Mouse (Mus musculus) gonadal fat pad, adult 2 months (tissue): ENCODE data around the gene Ifne. TPM values are rescaled to one million over a fixed set of nuclear protein-coding genes. Genes with fewer than 3 reads are reported as not detected.
"Not testable (repeated sequence)": the region's sequence is repeated elsewhere in the genome, so short reads cannot be mapped to it uniquely, and the experiment has no call there.

ENCODE experiments used
- DNase-seq: peaks from one replicate; pipeline ENCODE4 v3.0.0-alpha.2; 2012; ENCODE audit warnings: low read depth
- polyA plus RNA-seq: library from polyadenylated mRNA; depleted of rRNA; stranded (reverse); fragments of >200 nt; gene quantifications from 2 replicates; pipeline ENCODE4 v1.2.3, GENCODE M21; 2012; rRNA removed

Gene Ifne
- polyA plus RNA-seq, 1 experiment, result not detected

GRCm38 (mm10) chr4:88867926-88868911, 11.8 kb downstream of the Ifne start:
- DNase-seq, result no peak

GRCm38 (mm10) chr4:88867366-88867925, 12.6 kb downstream of the Ifne start:
- no peak for DNase-seq

GRCm38 (mm10) chr4:88865011-88865569, 14.9 kb downstream of the Ifne start:
- DNase-seq, result no peak

- DNase-seq, result no peak
Measured at GRCm38 (mm10) chr4:88864599-88864998, 15.4 kb downstream of the Ifne start.

GRCm38 (mm10) chr4:88863309-88863708, 16.7 kb downstream of the Ifne start:
- DNase-seq, result no peak

- no peak for DNase-seq
Measured at GRCm38 (mm10) chr4:88859214-88859613, 20.8 kb downstream of the Ifne start.

- DNase-seq, result no peak
Measured at GRCm38 (mm10) chr4:88851026-88851763, 28.8 kb downstream of the Ifne start.

- DNase-seq, result no peak
Measured at GRCm38 (mm10) chr4:88849698-88850097, 30.3 kb downstream of the Ifne start, which contains the start of gene Ifna1. Gene Ifna1 (plus strand): TSS chr4:88850087.

- DNase-seq, result no peak
Measured at GRCm38 (mm10) chr4:88845334-88845733, 34.7 kb downstream of the Ifne start.

- DNase-seq, result no peak
Measured at GRCm38 (mm10) chr4:88841438-88841911, 38.5 kb downstream of the Ifne start, which contains the start of gene Ifna4. Gene Ifna4 (plus strand): TSS chr4:88841861.

- no peak for DNase-seq
Measured at GRCm38 (mm10) chr4:88840058-88840457, 39.9 kb downstream of the Ifne start.

- DNase-seq, result no peak
Measured at GRCm38 (mm10) chr4:88838828-88839227, 41.2 kb downstream of the Ifne start.

- not testable (repeated sequence) for DNase-seq
Measured at GRCm38 (mm10) chr4:88835225-88835624, 44.8 kb downstream of the Ifne start, which contains the start of gene Ifna5. Gene Ifna5 (plus strand): TSS chr4:88835525.

- no peak for DNase-seq
Measured at GRCm38 (mm10) chr4:88830523-88830922, 49.5 kb downstream of the Ifne start.

Other genes with a start within 250 kb of the Ifne start
- not detected in 2 replicates for gene C87499, start 245.8 kb downstream of the Ifne start, polyA plus RNA-seq
- gene Ifna13, start 235.7 kb downstream of the Ifne start, polyA plus RNA-seq, result not detected in 2 replicates
- gene Ifna16, start 203.3 kb downstream of the Ifne start, polyA plus RNA-seq, result not detected in 2 replicates
- gene Ifna2, start 196.3 kb downstream of the Ifne start, polyA plus RNA-seq, result not detected in 2 replicates
- gene Ifnab, start 188.8 kb downstream of the Ifne start, polyA plus RNA-seq, result not detected in 2 replicates
- 0.84 and 0.86 TPM in 2 replicates for gene Gm26566, start 158.4 kb downstream of the Ifne start, polyA plus RNA-seq
- gene Klhl9, start 157.7 kb downstream of the Ifne start, polyA plus RNA-seq, result 14.9 and 20.2 TPM in 2 replicates
- 0.35 TPM in 1 of 2 replicates, not detected in the other for gene Gm13271, start 125.3 kb downstream of the Ifne start, polyA plus RNA-seq
- not detected in 2 replicates for gene Gm13283, start 120.1 kb downstream of the Ifne start, polyA plus RNA-seq
- gene Gm13290, start 106.4 kb downstream of the Ifne start, polyA plus RNA-seq, result not detected in 2 replicates
- not detected in 2 replicates for gene Gm13289, start 103.3 kb downstream of the Ifne start, polyA plus RNA-seq
- not detected in 2 replicates for gene Gm13272, start 100.4 kb downstream of the Ifne start, polyA plus RNA-seq
- 0.07 TPM in 1 of 2 replicates, not detected in the other for gene Ifnz, start 98.1 kb downstream of the Ifne start, polyA plus RNA-seq
- not detected in 2 replicates for gene Gm13276, start 94.5 kb downstream of the Ifne start, polyA plus RNA-seq
- not detected in 2 replicates for gene Gm13277, start 91.6 kb downstream of the Ifne start, polyA plus RNA-seq
- not detected in 2 replicates for gene Gm13278, start 88.7 kb downstream of the Ifne start, polyA plus RNA-seq
- not detected in 2 replicates for gene Gm13275, start 85.7 kb downstream of the Ifne start, polyA plus RNA-seq
- not detected in 2 replicates for gene Gm13279, start 82.8 kb downstream of the Ifne start, polyA plus RNA-seq
- not detected in 2 replicates for gene Gm13285, start 80.5 kb downstream of the Ifne start, polyA plus RNA-seq
- gene Gm13287, start 76.9 kb downstream of the Ifne start, polyA plus RNA-seq, result not detected in 2 replicates
- gene Gm13288, start 74.7 kb downstream of the Ifne start, polyA plus RNA-seq, result not detected in 2 replicates
- not detected in 2 replicates for gene Ifna7, start 64.0 kb downstream of the Ifne start, polyA plus RNA-seq
- not detected in 2 replicates for gene Ifna11, start 60.2 kb downstream of the Ifne start, polyA plus RNA-seq
- gene Ifna6, start 52.8 kb downstream of the Ifne start, polyA plus RNA-seq, result not detected in 2 replicates
- gene Ifna5, start 44.7 kb downstream of the Ifne start, polyA plus RNA-seq, result not detected in 2 replicates
- gene Ifna4, start 38.3 kb downstream of the Ifne start, polyA plus RNA-seq, result not detected in 2 replicates
- not detected in 2 replicates for gene Ifna1, start 30.1 kb downstream of the Ifne start, polyA plus RNA-seq